Mouse (Mus musculus) gastrocnemius, adult 8-10 months (tissue): ENCODE results near the gene Fam19a4. TPM values are rescaled to one million over a fixed set of nuclear protein-coding genes. Genes with fewer than 3 reads are reported as not detected.

Experiments used
- DNase-seq, 2 experiments: peaks; one replicate each; pipeline ENCODE4 v3.0.0; 2022; ENCODE audit warnings: low spot score in 2 of 2
- total RNA-seq, 4 experiments: library from RNA; stranded (reverse); gene quantifications; 2 replicates each; pipeline ENCODE4 v1.2.4; 2022

The Fam19a4 gene
- under 1 TPM; 0.13 to 0.46 (median 0.27) TPM for total RNA-seq

DNA sequence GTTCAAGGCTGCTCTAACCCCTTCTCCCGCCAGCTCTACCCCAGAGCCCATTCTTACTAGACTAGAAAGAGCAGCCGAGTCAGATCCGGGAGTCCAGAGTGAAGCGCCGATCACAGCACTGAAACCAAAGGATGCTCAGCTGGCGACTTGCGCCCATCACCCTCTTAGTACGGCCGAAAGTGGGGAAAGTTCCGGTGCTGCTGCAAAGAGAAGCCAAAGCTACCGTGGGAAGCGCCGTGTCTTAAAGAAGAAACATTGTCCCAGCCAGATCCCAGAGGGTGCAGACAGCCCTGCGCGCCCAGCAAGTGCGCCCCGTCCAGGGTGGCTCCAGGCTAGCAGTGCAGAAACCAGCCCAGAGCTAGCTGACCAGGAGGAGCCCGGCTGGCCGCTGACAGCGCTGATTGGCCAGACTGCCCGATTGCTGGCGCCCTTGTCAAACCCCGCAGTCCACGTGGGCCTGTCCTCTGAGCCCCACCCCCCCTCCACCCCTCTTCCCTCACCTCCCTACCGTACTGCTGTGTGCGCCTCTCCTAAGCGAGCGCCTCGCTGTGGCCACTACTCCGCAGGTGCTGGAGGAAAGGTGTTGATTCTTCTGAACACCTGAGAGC, at the start of gene Fam19a4:
TSS of gene Fam19a4 (minus strand) at position 340 of the 608 bp plus-strand sequence.
- DNase-seq = no peak

DNA sequence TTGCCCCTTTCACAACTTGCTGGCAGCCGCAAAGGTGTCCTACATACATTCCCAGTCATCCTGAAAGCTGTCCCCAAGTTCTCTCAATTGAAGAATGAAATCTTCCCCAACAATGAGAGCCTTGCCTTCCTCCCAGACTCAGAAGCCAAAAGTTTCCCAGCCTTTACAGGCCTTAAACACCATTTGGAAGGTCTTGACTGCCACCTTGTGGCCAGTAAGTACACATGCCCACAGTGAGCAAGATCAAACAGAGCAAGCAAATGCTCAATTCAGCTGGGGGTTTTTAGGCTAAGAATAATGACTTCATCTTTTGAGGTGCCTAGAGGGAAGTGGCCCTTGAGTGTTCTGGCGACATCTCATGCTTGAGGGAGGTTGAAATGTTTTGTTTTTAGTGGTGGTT, 46.6 kb upstream of the Fam19a4 start:
- no peak for DNase-seq

DNA sequence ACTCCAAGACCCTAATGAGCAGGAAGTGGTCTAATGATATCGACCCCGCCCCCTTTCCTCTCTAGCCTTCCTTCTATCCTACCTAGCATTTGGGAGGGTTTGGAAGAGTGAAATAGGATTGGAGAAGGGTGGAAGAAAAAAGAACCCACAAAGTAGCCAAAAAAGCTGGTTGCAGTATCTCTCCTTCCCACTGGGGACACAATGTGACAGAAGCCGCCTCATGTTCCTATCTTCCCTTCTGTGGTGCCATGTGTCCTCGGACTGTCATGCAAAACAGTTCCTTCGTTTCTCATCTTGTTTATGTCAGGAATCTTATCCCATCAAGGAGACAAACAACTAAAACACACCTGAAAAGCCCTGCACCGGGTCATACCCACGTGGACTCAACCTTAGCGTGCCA, 45.9 kb upstream of the Fam19a4 start:
- no peak for DNase-seq

DNA sequence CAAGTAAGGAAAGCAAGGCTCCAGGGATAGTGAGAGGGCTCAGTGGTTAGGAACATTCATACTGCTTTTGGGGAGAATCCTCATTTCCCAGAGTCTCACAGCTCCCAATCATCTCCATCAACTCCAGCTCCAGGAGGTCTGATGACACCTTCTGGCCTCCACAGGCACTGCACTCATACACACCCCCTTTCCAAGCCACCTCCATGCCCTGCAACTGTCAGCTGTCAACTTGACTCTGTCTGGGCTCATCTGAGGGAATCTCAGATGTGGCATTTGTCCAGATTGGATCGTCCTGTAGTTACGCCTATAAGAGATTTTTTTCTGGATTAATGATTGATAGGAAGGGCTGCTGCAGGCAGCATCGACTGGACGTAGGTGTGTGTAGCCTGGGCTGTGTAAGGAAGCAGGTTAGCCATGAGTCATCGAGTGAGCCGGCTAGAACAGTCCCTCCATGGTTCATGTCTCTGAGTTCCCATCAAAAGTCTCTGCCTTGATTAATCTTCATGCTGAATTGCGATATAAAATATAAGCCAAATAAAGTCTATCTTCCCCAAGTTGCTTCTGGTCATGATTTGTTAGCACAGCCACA, 44.1 kb upstream of the Fam19a4 start:
- DNase-seq = no peak

DNA sequence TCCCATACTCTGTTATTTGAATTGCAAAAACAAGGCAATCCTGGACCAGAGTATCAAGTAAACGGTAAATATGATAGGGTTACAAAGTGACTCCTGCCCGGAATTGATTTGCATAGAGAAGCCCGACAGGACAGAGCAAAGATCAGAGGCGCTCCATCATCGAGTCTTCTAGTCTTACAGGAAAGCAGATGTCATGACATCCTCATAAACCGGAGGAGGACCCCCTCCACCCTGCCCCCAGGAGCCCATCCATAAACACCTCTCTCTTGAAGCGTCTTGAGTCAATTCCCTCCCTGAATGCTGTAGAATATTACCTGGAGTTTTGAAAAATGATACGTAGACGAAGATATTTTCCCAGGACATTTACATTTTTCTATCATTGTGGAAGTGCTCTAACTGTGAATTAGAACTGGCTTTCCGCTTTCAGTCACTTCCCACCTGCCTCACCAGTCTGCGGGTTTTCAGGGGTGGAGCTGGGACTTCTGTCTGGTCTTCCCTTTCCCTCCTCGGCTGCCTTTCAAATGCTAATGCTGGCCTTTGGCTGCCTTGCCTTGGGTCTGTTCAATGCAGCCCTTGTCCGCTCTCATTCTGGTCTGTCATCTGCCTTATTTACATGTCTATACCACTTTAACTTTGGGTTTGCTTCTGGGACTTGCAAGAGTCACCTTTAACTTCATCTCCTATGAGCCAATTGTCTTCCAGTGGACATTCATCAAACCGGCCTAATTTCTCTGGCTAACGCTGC, 41.9 kb upstream of the Fam19a4 start:
- DNase-seq = no peak

DNA sequence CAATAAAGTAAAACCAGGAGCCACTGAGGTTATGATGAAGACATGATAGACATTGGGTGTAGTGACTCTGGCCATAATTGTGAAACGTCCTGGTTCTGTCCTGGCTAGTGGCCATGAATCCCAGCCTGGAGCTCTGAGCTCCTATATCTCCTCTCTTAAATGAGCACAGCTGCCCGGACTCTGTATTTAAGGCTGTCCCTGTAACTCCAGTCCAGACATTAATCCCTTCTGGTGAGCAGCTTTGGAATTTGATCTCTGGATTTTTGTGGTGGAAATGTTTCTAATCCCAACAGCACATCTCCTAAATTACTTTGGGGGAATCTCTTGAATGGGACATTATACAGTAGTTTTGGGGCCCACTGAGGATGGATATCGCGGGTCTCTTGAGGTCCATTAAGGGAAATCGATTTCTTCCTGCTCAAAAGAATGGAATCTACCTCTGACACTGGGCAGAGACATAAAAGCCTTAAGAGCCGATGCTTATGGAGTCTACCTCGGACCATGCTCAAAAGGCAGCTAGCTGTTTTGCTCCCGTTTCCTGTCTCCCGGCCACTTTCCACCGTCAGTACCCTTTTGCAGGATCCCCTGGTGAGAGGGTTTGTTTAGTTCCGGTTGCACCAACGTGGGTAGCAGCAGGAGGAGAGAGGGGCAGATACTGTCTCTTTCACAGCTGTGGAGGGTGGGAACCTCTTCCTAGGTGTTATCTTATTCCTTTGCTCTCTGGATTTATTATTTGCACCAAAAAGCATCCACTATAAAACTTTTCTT, 41.2 kb upstream of the Fam19a4 start:
- DNase-seq = no peak

DNA sequence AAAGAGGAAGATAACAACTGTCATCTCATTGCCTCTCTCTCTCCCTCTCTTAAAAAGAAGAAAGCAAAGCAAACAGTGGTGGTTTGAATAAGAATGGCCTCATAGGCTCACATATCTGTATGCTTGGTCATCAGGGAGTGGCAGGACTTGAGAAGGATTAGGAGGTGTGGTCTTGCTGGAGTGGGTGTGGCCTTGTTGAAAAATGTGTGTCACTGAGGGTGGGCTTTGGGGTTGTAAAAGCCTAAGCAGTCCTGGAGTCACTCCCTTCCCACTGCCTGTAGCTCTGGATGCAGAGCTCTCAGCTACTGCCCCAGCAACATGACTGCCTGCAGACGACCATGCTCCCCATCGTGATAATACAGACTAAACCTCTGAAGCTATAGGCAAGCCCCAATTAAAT, 22.1 kb upstream of the Fam19a4 start:
- no peak for DNase-seq

DNA sequence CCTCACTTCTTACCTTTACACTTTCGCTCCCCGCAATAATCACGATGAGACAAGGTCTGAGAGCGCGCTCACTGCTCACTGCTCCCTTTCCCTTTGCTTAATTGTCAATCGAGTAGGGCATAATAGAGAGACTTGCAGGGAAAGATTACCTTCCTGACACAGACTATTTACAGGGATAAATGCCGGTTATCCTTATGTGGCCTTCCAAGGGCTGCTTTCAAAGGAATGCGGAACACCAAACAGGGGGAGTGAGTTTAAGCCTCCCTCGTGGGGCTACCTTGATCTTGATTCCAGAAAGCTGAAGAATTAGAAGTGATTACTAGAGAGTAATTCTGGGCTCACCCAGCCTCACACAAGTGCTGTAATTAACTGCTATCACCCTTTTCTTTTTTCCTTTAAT, 19.8 kb upstream of the Fam19a4 start:
- DNase-seq = no peak

DNA sequence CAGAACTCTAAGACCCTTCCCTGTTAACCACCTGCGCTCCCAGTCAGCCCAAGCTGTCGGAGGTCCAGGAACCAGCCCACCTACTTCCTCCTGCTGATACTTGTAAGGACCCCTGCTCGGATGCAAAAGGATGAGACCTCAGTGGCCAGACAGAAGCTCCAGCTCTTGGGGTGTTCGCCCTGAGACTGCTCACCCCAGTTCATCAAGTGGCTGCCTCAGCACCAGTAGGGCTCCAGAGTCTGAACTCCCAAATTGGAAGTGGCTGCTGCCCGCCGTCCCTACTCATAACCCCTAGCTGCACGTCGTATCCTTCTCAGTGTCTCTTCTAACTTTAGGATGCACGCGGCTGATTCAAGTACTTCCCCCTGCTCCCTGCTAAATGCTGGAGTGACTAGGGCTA, 614 bp downstream of the Fam19a4 start:
- no peak for DNase-seq

DNA sequence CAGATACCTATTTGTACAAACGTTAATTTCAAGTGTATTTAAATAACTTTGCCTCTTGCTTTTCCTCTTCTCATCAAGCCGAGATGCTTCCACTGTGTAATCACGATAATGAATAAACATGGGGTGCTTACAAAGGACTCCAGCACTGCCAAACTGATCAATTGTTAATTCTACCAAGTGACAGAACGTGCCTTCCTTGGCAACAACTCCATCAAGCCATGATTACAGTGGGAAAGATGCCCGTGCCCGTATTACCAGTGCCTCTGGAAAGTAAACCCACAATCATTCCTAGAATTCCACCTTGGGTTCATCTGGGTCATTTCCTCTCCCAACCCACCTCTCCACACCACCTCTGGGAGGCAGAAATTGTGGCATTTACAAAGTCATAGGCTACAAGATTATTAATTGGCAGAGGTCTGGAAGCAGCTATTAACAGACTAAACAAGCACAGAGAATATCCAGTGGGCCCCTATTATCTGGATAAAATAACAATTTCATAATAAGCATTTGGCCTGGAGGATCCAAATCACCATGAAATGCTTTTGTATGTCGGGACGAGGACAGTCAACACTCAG, 7.9 kb downstream of the Fam19a4 start:
- no peak for DNase-seq

DNA sequence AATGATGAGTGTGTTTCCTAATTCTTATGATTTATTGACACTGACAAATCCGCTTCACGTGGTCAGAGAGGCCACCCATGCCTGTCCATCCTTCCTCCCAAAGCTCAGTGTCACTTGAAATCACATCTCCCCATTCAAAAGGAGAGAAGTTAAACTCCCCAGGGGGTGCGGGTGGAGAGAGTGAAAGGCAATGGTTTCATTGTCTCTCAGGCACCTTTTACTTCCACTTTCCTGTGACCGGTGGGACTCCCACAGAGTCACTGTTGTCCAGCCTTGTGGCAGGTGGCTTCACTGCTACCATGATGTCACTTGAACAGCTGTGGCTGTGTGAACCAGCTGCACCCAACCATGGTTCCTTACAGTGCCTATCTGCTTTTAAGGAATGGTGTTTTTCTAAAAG, 11.8 kb downstream of the Fam19a4 start:
- DNase-seq = no peak

DNA sequence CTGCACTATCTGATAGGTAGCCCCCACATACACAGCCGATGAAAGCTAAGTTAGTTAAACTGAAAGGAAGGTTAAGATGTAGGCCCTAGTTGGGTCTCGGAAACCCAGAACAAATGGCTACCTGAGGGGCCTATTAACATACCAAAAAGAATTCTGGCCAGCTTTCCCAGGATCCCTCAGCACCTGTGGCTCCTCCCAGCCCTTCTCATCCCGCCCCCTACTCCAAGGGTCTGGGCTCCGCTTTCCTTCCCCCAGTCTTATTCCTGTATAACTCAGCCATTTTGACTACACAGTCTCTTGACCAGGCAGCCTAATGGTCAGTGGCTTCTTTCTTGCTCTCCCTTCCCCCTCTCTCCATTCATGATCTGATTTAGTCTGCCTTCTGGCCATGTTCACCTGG, 13.7 kb downstream of the Fam19a4 start:
- no peak for DNase-seq

DNA sequence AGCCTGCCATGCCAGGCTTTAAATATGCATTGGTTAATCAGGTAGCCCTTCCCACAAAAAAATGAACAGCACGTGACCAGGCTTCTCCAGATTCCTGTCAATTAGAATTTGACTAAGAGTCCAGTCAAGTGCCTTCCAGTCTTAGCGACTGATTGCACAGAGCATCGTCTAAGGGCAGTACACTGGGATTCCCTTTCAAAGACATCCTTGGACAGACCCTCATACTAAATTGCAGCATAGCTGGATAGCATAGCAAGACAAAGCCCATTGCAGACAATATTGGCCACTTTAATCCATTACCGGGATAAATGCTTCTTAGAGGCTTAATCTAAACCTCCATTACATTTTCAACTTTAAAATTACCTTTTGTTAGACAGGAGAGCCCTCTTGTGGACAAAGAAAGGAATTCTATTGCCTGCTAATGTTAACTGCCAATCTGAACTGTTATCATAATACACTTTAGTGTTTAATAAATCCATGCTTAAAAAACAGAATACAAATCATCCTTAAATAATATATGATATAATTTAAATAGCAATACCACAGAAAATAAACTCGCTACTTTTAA, 33.0 kb downstream of the Fam19a4 start:
- no peak for DNase-seq

DNA sequence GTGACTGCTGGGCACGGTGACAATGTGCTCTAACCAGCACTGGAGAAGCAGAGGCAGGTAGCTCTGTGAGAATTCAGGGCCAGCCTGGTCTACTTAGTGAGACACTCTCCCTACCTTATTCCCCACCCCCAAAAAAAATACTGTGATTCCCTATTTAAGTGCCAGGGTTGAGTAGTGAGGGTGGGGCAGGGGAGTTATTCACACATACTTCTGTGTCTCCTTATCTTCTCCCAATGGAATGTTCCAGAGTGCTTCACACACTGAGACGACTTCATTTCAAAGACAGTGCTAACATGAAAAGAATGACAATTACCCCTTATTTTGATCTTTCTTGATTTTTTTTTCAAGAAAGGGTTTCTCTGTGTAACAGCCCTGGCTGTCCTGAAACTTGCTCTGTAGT, 40.9 kb downstream of the Fam19a4 start:
- no peak for DNase-seq

DNA sequence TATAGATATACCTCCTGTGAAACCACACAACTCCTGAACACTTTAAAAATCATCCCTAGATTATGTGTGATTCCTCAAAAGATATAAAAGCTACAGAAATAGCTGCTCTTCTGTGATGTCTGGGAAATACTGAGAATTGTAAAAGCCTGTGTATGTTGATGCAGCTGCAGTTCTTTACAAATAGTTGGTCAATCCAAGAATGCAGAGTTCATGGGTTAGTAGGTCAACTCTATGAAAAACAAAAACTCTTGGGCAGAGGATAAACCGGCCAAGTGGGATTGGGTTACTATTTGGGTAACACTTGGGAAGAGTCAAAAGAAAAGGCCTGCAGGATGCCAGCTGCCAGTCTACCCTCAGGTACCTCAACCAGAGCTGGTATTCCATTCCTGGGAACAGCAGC, 43.5 kb downstream of the Fam19a4 start:
- no peak for DNase-seq

DNA sequence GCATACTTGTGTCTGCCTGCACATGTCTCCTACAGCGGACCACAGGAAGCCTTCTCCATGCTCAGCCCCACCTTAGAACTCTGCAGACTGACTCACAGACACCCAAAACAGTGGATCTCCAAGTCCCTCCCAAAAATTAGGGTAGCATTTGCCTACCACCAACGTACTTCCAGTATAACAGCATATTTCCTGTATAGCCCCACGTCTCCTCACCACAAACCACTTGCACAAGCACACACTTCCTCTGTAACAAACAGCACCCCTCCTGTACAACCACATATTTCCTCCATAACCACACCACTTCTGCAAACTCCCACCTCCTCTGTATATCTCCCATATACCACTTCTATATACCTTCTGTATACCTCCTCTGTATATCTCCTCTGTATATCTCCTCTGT, 44.2 kb downstream of the Fam19a4 start:
- DNase-seq = no peak

DNA sequence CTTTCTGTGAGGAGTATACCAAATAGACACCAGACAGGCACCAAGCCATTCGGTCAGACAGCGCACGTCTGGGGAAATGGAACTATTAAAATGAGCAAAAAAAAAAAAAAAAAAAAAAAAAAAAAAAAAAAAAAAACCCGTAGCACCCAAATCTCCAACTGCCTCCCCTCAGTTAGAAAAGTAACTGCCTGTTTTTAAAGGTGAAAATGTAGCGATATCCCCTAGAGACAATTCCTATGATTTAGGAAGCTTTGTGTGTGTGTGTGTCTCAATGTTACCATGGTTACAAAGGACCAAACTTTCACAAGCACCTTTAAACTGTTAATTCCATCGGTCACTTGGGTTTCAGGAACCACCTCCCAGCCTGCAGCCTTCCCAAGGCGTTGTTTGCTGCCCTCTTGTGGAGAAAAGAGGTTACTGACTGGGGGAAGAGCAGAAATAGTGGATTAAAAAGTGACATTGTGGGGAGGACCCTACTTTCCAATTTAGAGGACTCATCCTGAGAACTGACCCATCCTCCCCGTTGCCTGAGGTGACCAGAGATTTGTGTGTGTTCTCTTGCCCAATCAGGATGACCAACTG, 53.6 kb downstream of the Fam19a4 start:
- no peak for DNase-seq

DNA sequence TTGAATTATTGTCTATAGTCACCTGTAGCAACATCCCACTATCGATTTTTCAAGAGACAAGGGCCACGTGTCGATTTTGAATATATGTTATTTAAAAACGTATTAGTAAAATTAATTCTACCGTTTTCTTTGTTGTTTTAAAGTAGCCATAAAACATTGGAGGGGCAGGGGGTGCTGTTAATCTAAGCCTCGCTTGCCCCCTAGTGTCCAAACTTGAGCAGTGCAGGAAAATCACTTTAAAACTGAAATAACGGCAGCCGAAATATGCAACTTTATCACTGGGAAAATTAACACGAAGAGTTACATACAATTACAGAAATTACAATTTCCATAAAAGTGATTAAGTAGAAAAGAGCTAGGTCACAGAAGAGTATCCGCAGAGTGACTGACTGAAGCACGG, 55.2 kb downstream of the Fam19a4 start:
- DNase-seq = no peak

DNA sequence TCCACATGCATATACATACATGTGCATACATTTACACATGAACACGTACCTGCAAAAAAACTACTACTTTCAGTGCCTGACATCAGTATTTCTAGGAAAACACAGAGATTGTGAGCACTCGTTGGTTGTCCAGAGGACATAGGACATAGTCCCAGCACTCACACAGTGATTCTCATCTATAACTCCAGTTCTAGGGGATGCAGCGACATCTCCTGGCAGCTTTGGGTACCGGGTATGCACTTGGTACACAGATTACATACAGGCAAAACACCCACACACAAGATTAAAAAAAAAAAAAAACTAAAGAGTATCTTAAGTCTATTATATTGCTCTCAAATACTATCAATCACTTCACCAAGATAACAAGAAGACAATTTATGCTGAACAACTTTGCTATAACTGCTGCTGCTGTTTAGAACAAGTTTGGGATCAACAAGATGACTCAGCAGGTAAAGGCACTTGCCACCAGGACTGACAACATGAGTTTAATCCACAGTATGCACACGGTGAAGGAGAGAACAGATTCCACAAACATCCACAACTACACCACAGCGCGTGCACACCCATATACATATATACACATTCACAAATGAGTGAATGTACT, 64.6 kb downstream of the Fam19a4 start:
- no peak for DNase-seq

DNA sequence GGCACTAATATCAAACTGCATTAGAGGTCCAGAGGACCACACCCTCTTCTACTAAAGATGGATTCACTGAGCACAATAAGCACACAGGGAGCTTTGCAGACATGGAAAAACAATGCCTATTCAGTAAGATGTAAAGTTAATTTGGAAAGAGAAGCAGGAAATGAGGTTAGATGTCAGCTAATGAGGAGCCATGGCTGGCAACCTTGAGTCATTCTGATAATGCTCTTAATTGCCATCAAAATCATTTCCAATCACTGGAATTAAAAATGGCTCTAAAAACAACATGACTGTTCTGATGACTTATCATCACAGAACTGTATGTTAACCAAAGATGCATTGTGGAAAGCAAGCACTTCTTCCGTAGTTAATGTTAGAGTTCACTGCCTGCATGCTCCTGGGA, 68.5 kb downstream of the Fam19a4 start:
- no peak for DNase-seq

DNA sequence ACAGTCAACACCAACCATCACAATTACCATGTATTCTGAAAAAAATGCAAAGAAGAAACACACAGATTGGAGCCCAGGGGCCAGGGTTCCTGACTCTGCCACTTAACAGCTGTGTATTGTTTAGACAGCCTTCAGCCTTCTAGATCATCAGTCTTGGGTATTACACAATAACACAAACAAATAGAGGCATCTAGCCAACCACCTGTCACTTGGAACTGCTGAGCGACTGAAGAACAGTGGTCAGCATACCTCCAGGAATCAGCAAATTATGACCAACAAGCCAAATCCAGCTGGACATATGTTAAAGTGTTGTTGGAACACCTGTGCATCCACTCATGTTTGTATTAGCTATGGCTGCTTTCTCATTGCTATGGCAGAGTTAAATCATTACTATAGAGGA, 82.7 kb downstream of the Fam19a4 start:
- no peak for DNase-seq
